Mouse (Mus musculus) cerebellum, adult 2 months (tissue): ENCODE data around the gene Insrr.

Experiments
- CTCF ChIP-seq: fragments of 200-500 bp; IDR thresholded peaks from 2 replicates; pipeline ENCODE4 v1.5.1; 2011; ENCODE audit warnings: low read depth, mild to moderate bottlenecking, control low read depth, low read length, moderate library complexity, borderline replicate concordance; ENCODE audit not compliant: insufficient read depth
- POLR2A ChIP-seq: fragments of 200-500 bp; IDR thresholded peaks from 2 replicates; pipeline ENCODE4 v1.6.1; 2011; ENCODE audit warnings: low read length, control low read depth, borderline replicate concordance; ENCODE audit not compliant: insufficient read depth

GRCm38 (mm10) chr3:87840858-87841257 lies 44.1 kb downstream of the Insrr start:
- no peak for TF ChIP-seq CTCF
- TF ChIP-seq POLR2A: no peak
